Comparison of ENCODE assay signal across 10 mouse cellular contexts in genomic region chr9:25519193-25519592, GRCm38 (mm10). TPM values are rescaled to one million over a fixed set of nuclear protein-coding genes. Genes with fewer than 3 reads are reported as not detected.
DNase-seq lines count a peak whose midpoint lies in the region; ATAC-seq and TF ChIP-seq lines count a peak whose summit lies in the region.
"Had no signal": no experiment of that assay in that cellular context is flagged by ENCODE, and none has a peak within 500 bp of the region (broad histone marks: within the 10 kb centered on the region; RNA-seq: fewer than 3 reads in every experiment).

No protein-coding gene starts in this region.

- 52% methylated on average over 6 of the region's 6 CpGs for WGBS in midbrain, postnatal 0 days
- 72% methylated on average over 6 of the region's 6 CpGs for WGBS in midbrain, embryonic 10.5 days
- 37% methylated on average over 6 of the region's 6 CpGs for WGBS in olfactory bulb, adult 2 months

- no peaks in the 10 kb centered on the region for H3K36me3 ChIP-seq in midbrain, postnatal 0 days (ENCODE audit: insufficient read depth, low read length)
- no peaks in the 10 kb centered on the region for H3K36me3 ChIP-seq in midbrain, embryonic 10.5 days
- H3K36me3 ChIP-seq: intestine, embryonic 15.5 days had no signal

- ATAC-seq in midbrain, postnatal 0 days (ENCODE audit: low FRiP score) = peak; percentile 23; the same call in 1 of the 2 replicates
- ATAC-seq: intestine, embryonic 15.5 days had no signal

- intact Hi-C loops in heart, postnatal 25 days (cut with DNase I) = no loop called here

- TF ChIP-seq POLR2A in olfactory bulb, adult 2 months (IDR thresholded peaks at IDR 0.05; ENCODE audit: insufficient read depth, low read depth, low read length) = no peak

- H3K27me3 ChIP-seq in midbrain, postnatal 0 days (ENCODE audit: insufficient read depth, low read length) = no peaks in the 10 kb centered on the region
- H3K27me3 ChIP-seq in midbrain, embryonic 10.5 days (ENCODE audit: low read depth, poor library complexity, severe bottlenecking) = no peaks in the 10 kb centered on the region
- H3K27me3 ChIP-seq: intestine, embryonic 15.5 days had no signal

- H3K4me2 ChIP-seq in midbrain, postnatal 0 days (ENCODE audit: low read depth, low read length, poor library complexity, severe bottlenecking) = no peak overlapping the region
- H3K4me2 ChIP-seq: intestine, embryonic 15.5 days had no signal

- no peak overlapping the region for H3K4me3 ChIP-seq in midbrain, postnatal 0 days (ENCODE audit: low read depth, low read length)
- H3K4me3 ChIP-seq in midbrain, embryonic 10.5 days = no peak overlapping the region
- no peak overlapping the region for H3K4me3 ChIP-seq in olfactory bulb, adult 2 months (ENCODE audit: insufficient read depth, low read depth, low read length)
- H3K4me3 ChIP-seq: intestine, embryonic 15.5 days had no signal

- no peaks in the 10 kb centered on the region for H3K4me1 ChIP-seq in midbrain, postnatal 0 days (ENCODE audit: insufficient read depth, low read length)
- peaks cover 8% of the 10 kb centered on the region for H3K4me1 ChIP-seq in midbrain, embryonic 10.5 days
- peaks cover 24% of the 10 kb centered on the region for H3K4me1 ChIP-seq in olfactory bulb, adult 2 months (ENCODE audit: control insufficient read depth, insufficient read depth, low read length)
- H3K4me1 ChIP-seq: intestine, embryonic 15.5 days had no signal

- TF ChIP-seq CTCF in midbrain, postnatal 0 days (IDR thresholded peaks at IDR 0.05) = no peak
- TF ChIP-seq CTCF in olfactory bulb, adult 2 months (IDR thresholded peaks at IDR 0.05; ENCODE audit: insufficient read depth, low read depth, low read length) = no peak

- H3K9me3 ChIP-seq in midbrain, postnatal 0 days (ENCODE audit: low read length) = no peaks in the 10 kb centered on the region
- H3K9me3 ChIP-seq in midbrain, embryonic 10.5 days (replicated peaks) = no peaks in the 10 kb centered on the region
- H3K9me3 ChIP-seq: intestine, embryonic 15.5 days had no signal

- 0 out of 2 replicates have a peak overlapping the region, but pooled peaks have one; percentile 1 for H3K9ac ChIP-seq in midbrain, postnatal 0 days (replicated peaks; ENCODE audit: low read length, poor library complexity, severe bottlenecking)
- H3K9ac ChIP-seq: intestine, embryonic 15.5 days had no signal

- DNase-seq in heart, adult 11 months = peak; percentile 95
- DNase-seq in heart, postnatal 25 days (ENCODE audit: low spot score) = no peak
- DNase-seq in midbrain, postnatal 0 days (ENCODE audit: low spot score) = peak; percentile 45
- no peak for DNase-seq in midbrain, embryonic 10.5 days (ENCODE audit: low spot score)
- DNase-seq in heart, adult 9 months (ENCODE audit: low spot score in 2 of 2) = peak; percentile 53 to 61
- DNase-seq in spleen, postnatal 14 days (ENCODE audit: low spot score in 2 of 2) = no peak
- DNase-seq in spleen, postnatal 36 days (ENCODE audit: low spot score in 2 of 2) = no peak
- DNase-seq: lung, adult 18-20 months had no signal

- no peak overlapping the region for H3K27ac ChIP-seq in midbrain, postnatal 0 days (ENCODE audit: low read depth, low read length)
- H3K27ac ChIP-seq in midbrain, embryonic 10.5 days (replicated peaks) = no peak overlapping the region
- 0 out of 2 replicates have a peak overlapping the region, but pooled peaks have one; percentile 14 for H3K27ac ChIP-seq in olfactory bulb, adult 2 months (ENCODE audit: insufficient read depth, low read depth, low read length)
- H3K27ac ChIP-seq: intestine, embryonic 15.5 days had no signal

RNA-seq across cellular contexts. Expression of gene Eepd1, which starts 37.8 kb away (rescaled TPM):
- 10 to 100 TPM; 16.8 to 21.2 TPM for total RNA-seq in heart, postnatal 25 days (2021)
- 16.2 and 17.6 TPM in 2 replicates for total RNA-seq in midbrain, postnatal 0 days (2014; rRNA removed)
- 13.5 and 13.7 TPM in 2 replicates for polyA plus RNA-seq in midbrain, postnatal 0 days (2015; fragmentation: Nextera tagmentation; extraction: Ambion mirVana)
- 8.5 and 11.4 TPM in 2 replicates for polyA plus RNA-seq in midbrain, embryonic 10.5 days (2016; fragmentation: Nextera tagmentation; extraction: Ambion mirVana)
- not detected in 2 replicates for polyA plus RNA-seq in olfactory bulb, adult 2 months (2012; ENCODE audit: insufficient read depth, insufficient read length, low replicate concordance, missing spikeins)

Comparison
In these comparisons a context has a peak if more than half of its experiments do, and no peak if none do; other contexts are left out.
1. DNase-seq: peak in heart, adult 11 months (single experiment), midbrain, postnatal 0 days (single experiment) and heart, adult 9 months (2 of 2); none in heart, postnatal 25 days (single experiment), midbrain, embryonic 10.5 days (single experiment), spleen, postnatal 14 days (0 of 2) and spleen, postnatal 36 days (0 of 2).